Mouse (Mus musculus): ENCODE measurements around the gene Rhbdf2. TPM values are rescaled to one million over a fixed set of nuclear protein-coding genes. Genes with fewer than 3 reads are reported as not detected.

Gene Rhbdf2
- total and polyA plus RNA-seq, 3 experiments: 6.4 to 13.7 TPM; not detected in 1

DNA sequence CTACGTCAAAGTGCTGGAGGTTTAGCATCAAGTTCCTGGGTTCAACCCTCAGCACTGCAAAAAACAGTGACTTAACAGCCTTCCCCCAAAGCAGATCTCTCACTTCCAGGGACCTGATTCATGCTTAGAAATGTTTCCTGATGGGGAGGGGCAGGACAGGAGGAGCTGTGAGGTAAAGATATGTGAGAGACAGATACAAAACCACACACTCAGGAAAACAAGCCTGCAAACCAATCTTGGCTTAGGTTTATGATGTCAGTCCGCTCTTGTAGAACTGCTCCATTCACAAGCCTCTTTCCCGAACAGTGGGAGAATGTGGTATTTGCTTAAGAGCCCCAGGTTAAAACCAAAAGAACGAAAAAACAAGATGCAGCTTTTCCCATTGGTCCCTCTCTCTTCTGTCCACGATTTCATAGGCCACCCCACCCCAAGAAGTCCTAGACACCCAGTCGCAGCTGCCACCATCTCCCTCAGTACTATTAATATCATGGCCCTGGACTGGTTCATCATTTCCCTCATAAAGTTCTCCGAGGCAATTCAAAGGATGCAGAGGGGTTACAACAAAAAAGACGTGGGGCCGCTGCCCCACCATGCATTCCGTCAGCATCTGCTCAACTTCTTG is 46.7 kb downstream of the Rhbdf2 start (continued):
- TF ChIP-seq ZKSCAN1 (IDR thresholded peaks at IDR 0.05; ENCODE audit: low read depth, low read length): no peak
- TF ChIP-seq HCFC1 (IDR thresholded peaks at IDR 0.05; ENCODE audit: low read depth, low read length): no peak
- TF ChIP-seq EP300 (IDR thresholded peaks at IDR 0.05; ENCODE audit: low read depth in 1 of 2, low read length in 2 of 2): peak; percentile 79 to 82
- no peak for TF ChIP-seq CTCF (IDR thresholded peaks at IDR 0.05 in 2 of 3, conservative IDR thresholded peaks at IDR 0.05 in 1 of 3; ENCODE audit: control insufficient read depth in 1 of 3, insufficient read depth in 1 of 3, low read depth in 2 of 3, low read length in 3 of 3, poor library complexity in 1 of 3, severe bottlenecking in 1 of 3)
- TF ChIP-seq POLR2AphosphoS5 (IDR thresholded peaks at IDR 0.05; ENCODE audit: borderline replicate concordance, low read depth, low read length): no peak
- TF ChIP-seq ELF1 (IDR thresholded peaks at IDR 0.05; ENCODE audit: low read depth, low read length): no peak
- TF ChIP-seq NELFE (IDR thresholded peaks at IDR 0.05; ENCODE audit: low read depth, low read length): no peak
- peak; percentile 90 for TF ChIP-seq SIN3A (IDR thresholded peaks at IDR 0.05; ENCODE audit: low read length)
- TF ChIP-seq RAD21 (IDR thresholded peaks at IDR 0.05; ENCODE audit: low read depth, low read length): no peak
- TF ChIP-seq MAX (IDR thresholded peaks at IDR 0.05; ENCODE audit: low read length): no peak

DNA sequence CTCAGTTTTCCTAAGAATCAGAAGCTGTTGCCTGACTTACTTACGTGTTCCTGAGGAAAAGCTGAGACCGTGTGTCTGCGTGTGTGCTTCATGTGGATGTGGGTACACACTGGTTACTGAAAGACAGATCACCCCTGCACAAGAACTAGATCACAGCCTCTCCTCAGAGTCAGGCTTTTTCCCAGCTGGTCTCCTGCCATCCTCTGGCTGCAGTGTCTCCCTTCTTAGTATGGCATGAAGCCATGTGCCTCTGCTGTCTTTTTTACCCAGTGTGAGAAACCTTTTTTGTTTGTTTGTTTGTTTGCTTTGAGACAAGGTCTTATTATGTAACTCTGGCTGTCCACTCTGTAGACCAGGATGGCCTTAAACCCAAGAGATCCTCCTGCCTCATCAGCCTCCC is 47.5 kb downstream of the Rhbdf2 start:
- no peak overlapping the region for H3K4me3 ChIP-seq (ENCODE audit: control insufficient read depth in 1 of 2, insufficient read depth in 1 of 2, low read depth in 2 of 2, low read length in 2 of 2)
- no peak for TF ChIP-seq TCF12 (IDR thresholded peaks at IDR 0.05; ENCODE audit: low read depth, low read length)
- no peak for TF ChIP-seq GATA1 (IDR thresholded peaks at IDR 0.05; ENCODE audit: low read depth, low read length)
- H3K27ac ChIP-seq (ENCODE audit: control insufficient read depth, low read depth, low read length): no peak overlapping the region
- peaks cover 0 to 5% of the 10 kb centered on the region in 2 experiments; a peak in 2 of 4 replicates for H3K36me3 ChIP-seq (ENCODE audit: control insufficient read depth in 1 of 2, insufficient read depth in 2 of 2, low read length in 2 of 2)
- no peak overlapping the region for H3K9ac ChIP-seq (ENCODE audit: control insufficient read depth, low read depth, low read length, poor library complexity, severe bottlenecking)
- peaks cover 48% of the 10 kb centered on the region for H3K79me2 ChIP-seq (ENCODE audit: control insufficient read depth, insufficient read depth, low read length, poor library complexity)
- DNase-seq (ENCODE audit: low read depth, low spot score): no peak
- H3K9me3 ChIP-seq (replicated peaks; ENCODE audit: insufficient read depth, low read length): no peaks in the 10 kb centered on the region
- H3K27me3 ChIP-seq (ENCODE audit: control insufficient read depth in 1 of 2, insufficient read depth in 2 of 2, low read length in 2 of 2): no peaks in the 10 kb centered on the region
- peaks cover 0 to 27% of the 10 kb centered on the region in 2 experiments; a peak in 2 of 4 replicates for H3K4me1 ChIP-seq (ENCODE audit: control insufficient read depth in 1 of 2, insufficient read depth in 2 of 2, low read length in 2 of 2)

DNA sequence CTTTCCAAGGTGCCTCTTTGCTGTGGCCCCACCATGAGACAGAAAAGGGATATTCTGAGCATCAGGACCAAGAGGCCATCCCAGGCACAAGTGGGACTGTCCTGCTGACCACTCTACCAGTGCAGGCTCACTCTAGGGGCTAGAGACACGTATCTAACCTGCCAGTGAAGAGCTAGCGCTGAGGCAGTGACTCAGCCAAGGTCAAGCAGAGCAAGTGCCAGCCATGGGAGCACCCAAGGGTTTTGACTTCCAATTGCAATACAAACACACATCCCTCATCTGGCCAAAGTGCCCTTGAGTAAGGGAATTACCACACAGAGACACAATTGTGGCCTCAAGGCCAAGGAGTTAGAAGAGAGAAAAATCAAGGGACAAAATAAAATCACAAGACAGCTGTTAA is 51.4 kb downstream of the Rhbdf2 start:
- H3K4me1 ChIP-seq (ENCODE audit: control insufficient read depth in 1 of 2, insufficient read depth in 2 of 2, low read length in 2 of 2): peaks cover 18 to 55% of the 10 kb centered on the region in 2 experiments

More for the DNA sequence above, 51.4 kb downstream of the Rhbdf2 start:
- Histone ChIP-seq H3K4me3 (ENCODE audit: control insufficient read depth in 1 of 2, insufficient read depth in 1 of 2, low read depth in 2 of 2, low read length in 2 of 2) (no peak overlapping the region), H3K27me3 (ENCODE audit: control insufficient read depth in 1 of 2, insufficient read depth in 2 of 2, low read length in 2 of 2) (no peaks in the 10 kb centered on the region), H3K9me3 (replicated peaks; ENCODE audit: insufficient read depth, low read length) (no peaks in the 10 kb centered on the region), H3K79me2 (ENCODE audit: control insufficient read depth, insufficient read depth, low read length, poor library complexity) (peaks cover 53% of the 10 kb centered on the region), H3K27ac (ENCODE audit: control insufficient read depth, low read depth, low read length) (no peak overlapping the region), H3K36me3 (ENCODE audit: control insufficient read depth in 1 of 2, insufficient read depth in 2 of 2, low read length in 2 of 2) (peaks cover 0 to 36% of the 10 kb centered on the region in 2 experiments; a peak in 2 of 4 replicates), H3K9ac (ENCODE audit: control insufficient read depth, low read depth, low read length, poor library complexity, severe bottlenecking) (no peak overlapping the region)
- TF ChIP-seq SIN3A (IDR thresholded peaks at IDR 0.05; ENCODE audit: low read length): no peak
- no peak for TF ChIP-seq TBP (IDR thresholded peaks at IDR 0.05; ENCODE audit: low read depth, low read length)
- no peak for TF ChIP-seq HCFC1 (IDR thresholded peaks at IDR 0.05; ENCODE audit: low read depth, low read length)
- no peak for TF ChIP-seq ZC3H11A (IDR thresholded peaks at IDR 0.05; ENCODE audit: low read depth, low read length)
- no peak for TF ChIP-seq ZKSCAN1 (IDR thresholded peaks at IDR 0.05; ENCODE audit: low read depth, low read length)
- no peak for TF ChIP-seq RAD21 (IDR thresholded peaks at IDR 0.05; ENCODE audit: low read depth, low read length)
- TF ChIP-seq CHD2 (IDR thresholded peaks at IDR 0.05; ENCODE audit: low read length): no peak
- TF ChIP-seq MEF2A (IDR thresholded peaks at IDR 0.05; ENCODE audit: extremely low read depth, insufficient replicate concordance, low read depth, low read length, poor library complexity, severe bottlenecking): no peak
- TF ChIP-seq UBTF (IDR thresholded peaks at IDR 0.05; ENCODE audit: borderline replicate concordance, insufficient read depth, low read depth, low read length): no peak
- no peak for TF ChIP-seq EP300 (IDR thresholded peaks at IDR 0.05; ENCODE audit: low read depth in 1 of 2, low read length in 2 of 2)
- TF ChIP-seq GABPA (IDR thresholded peaks at IDR 0.05; ENCODE audit: low read depth, low read length): no peak
- TF ChIP-seq NELFE (IDR thresholded peaks at IDR 0.05; ENCODE audit: low read depth, low read length): no peak
- no peak for TF ChIP-seq USF2 (IDR thresholded peaks at IDR 0.05; ENCODE audit: borderline replicate concordance in 1 of 2, insufficient read depth in 1 of 2, low read depth in 1 of 2, low read length in 2 of 2)
- TF ChIP-seq ZNF384 (IDR thresholded peaks at IDR 0.05; ENCODE audit: low read depth, low read length): no peak
- TF ChIP-seq MAX (IDR thresholded peaks at IDR 0.05; ENCODE audit: low read length): no peak
- no peak for TF ChIP-seq JUND (IDR thresholded peaks at IDR 0.05; ENCODE audit: low read depth, low read length)
- TF ChIP-seq CHD1 (IDR thresholded peaks at IDR 0.05; ENCODE audit: low read depth, low read length): no peak
- TF ChIP-seq MAZ (IDR thresholded peaks at IDR 0.05; ENCODE audit: low read depth, low read length): no peak
- no peak for TF ChIP-seq USF1 (IDR thresholded peaks at IDR 0.05; ENCODE audit: low read depth, low read length)
- no peak for TF ChIP-seq TCF12 (IDR thresholded peaks at IDR 0.05; ENCODE audit: low read depth, low read length)
- DNase-seq (ENCODE audit: low read depth, low spot score): no peak
